Mouse (Mus musculus) urinary bladder, postnatal 4 days (tissue): ENCODE measurements around the gene Sf3a1.
"Not testable (repeated sequence)": the region's sequence is repeated elsewhere in the genome, so short reads cannot be mapped to it uniquely, and the experiment has no call there.

Experiments
- DNase-seq, 2 experiments: peaks; one replicate each; pipeline ENCODE4 v3.0.0; 2021 to 2022; ENCODE audit warnings: low spot score in 2 of 2

The Sf3a1 gene

DNA sequence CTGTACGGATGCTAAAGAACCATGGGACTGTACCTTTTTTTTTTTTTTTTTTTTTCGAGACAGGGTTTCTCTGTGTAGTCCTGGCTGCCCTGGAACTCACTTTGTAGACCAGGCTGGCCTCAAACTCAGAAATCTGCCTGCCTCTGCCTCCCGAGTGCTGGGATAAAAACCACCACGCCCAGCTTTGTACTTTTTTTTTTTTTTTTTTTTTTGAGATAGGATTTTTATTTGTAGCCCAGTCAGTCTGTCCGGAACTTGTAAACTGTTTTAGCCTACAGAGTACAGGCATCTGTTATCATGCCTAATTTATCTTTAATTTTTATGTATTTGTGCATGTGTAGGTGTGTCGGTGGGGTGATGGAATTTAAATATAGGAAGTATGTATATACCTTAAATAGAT is 25.3 kb downstream of the Sf3a1 start:
- DNase-seq, result not testable (repeated sequence)

DNA sequence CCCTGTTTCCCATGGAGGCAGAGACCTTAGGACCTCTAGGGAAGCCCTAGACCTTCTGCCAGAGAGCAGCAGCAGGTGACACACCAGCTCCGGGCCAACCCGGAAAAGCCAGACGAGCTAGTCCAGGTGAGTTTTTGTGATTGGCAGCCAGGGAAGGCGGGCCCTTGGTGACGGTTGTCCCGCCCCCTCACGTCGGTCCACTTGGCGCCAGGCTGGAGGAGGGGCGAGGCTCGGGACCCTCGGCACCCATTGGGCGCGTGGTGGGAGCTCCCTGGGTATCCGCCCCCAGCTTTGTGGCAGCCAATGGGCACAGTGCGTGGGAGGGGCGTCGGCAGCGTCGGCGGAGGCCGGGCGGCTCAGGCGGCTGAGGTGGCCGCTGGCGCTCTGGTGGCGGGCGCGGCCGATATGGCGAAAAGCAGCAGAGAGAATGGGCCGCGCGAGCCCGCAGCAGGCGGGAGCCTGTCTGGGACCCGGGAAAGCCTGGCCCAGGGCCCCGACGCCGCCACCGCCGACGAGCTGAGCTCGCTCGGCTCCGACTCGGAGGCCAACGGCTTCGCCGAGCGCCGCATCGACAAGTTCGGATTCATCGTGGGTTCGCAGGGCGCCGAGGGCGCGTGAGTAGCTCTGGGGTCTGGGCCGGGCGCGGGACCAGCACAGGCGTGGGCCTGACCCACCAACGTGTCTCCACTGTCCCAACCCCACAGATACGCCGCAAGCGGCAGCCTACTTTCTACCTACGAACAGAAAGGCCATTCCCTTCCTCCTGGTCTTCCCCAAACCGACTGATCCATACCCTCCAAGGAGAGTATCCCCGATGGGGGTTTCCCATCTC is 26.6 kb downstream of the Sf3a1 start, which contains the start of gene Tbc1d10a:
TSS of gene Tbc1d10a (plus strand) at position 304 of the 832 bp plus-strand sequence.
- DNase-seq, result peak; percentile 98

DNA sequence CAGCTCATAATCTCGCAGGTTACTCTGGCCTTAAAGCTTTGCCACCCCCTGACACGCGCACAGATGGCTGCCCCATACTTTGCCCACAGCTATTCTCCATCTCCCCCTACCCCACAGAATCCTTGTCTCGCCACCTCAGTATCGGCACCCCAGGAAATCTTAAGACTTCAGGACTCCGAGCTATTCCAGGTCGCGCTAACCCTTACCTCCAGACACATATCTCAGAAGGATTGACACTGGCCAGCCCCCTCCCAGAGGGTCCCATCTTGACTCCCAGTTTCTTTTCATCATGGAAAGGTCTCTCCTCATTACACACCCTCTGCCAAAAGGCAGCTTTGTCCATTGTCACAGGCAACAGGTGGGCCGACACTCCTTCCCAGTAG is 27.2 kb downstream of the Sf3a1 start:
- DNase-seq, result no peak

DNA sequence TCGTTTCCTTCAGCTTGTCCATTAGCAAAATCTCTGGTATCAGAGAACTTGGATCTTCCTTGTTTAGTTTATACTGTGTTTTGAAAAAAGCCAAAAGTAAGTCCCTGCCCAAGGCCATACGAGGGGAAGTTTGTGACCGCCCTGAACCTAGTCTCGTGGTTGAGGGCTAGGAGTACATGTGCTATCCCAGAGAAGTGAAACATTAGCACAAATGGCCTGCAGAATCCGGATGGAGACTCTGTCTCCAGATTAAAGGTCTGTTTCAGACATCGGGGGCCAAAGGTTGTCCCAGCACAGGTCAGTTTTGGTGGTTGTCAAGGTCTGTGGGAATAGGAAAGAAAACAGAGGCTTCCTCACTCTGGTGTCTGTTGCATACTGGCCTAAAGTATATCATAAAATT is 29.0 kb downstream of the Sf3a1 start:
- no peak for DNase-seq

DNA sequence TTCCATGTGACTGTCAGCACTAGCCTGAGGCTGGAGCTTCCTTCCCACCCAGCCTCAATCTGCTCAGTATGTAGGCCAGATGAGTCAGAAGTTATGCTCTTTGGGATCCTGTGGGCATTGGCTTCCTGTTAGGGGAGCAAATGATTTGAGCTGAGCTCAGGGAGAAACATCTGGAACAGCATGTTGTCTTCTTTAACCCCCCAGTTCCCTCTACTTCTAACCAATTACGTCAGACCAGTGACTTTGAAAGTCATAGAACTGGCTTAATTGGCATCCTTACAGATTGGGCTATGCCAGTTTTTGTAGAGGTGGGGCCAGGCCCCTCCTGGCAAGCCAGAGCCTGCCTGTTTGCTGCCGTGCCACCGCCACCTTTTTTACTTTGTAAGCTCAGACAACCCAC is 30.5 kb downstream of the Sf3a1 start:
- no peak for DNase-seq

DNA sequence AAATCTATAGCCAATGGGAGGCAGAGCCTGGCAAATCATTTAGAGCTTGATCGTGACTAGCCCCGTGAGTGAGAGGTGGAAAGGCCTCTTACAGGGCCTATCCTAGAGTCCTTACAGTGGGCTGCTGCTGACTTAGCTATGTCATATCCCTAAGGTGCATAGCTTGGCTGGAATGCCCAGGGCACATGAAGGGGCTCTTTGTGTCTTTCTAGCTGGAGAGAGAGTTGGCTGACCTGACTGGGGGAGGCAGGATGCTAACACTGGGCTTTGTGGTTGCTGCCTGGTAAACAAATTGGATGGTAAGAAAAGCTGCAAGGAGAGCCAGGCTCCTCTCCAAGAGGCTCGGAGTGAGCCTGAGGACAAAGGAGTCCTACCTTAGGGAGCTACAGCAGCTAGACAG is 32.6 kb downstream of the Sf3a1 start:
- DNase-seq, result no peak

DNA sequence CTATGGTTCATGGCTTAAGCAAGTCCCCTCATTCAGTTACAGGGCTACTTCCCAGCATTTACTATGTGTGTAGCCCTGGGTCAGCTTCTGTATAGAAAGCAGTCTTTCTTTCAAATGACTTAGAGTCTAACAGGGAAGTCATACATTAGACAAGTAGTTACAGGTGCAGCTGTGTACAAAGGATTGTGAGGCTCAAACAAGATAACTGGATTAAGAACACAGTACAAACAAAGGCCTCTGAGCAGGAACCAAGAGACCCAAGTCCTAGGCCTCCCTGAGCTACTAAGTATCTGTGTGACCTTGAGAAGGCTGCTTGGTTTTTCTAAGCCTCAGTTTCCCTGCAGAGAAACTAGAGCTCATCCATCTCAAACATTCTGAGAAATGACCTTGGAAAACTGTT is 33.3 kb downstream of the Sf3a1 start:
- no peak for DNase-seq

DNA sequence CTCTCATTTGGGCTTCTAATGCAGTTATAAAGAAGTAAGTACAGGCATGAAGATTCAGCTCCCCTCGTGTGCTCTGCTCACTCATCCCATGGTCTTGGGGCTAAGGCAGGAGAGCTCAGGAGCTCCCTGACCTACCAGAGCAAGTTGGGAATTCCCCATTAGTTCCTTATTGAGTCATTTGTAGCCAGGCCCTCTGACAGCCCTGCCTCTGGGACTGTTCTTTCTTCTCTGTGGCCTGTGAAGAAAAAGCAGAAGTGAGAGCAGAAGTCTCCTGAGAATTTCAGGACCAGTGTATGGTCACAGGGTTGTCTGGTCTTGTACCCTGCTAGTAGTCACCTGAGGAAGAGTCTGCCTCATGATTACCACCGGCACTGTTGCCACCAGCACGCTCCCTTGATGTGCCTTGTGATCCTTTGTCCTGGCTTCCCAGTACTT is 35.5 kb downstream of the Sf3a1 start:
- no peak for DNase-seq

DNA sequence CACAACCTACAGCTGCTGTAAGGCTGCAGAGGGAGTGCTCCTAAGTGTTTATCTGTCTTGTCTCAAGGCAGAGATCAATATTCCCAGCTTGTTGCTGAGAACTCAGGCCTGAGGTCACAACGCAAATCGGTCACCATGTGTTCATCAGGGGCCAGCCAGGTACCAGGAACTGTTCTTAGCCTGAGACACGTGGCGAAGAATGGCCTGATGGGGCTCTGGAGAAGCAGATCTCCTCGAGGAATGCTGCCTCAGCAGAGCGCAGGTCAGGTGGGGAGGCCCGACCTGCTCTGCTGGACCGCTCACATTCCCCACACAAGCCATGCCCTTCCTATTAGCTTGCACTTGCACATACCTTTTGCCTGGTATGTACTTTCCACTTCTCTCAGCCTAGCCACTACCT is 36.5 kb downstream of the Sf3a1 start:
- DNase-seq, result peak in 1 of 2 experiments; percentile 41

DNA sequence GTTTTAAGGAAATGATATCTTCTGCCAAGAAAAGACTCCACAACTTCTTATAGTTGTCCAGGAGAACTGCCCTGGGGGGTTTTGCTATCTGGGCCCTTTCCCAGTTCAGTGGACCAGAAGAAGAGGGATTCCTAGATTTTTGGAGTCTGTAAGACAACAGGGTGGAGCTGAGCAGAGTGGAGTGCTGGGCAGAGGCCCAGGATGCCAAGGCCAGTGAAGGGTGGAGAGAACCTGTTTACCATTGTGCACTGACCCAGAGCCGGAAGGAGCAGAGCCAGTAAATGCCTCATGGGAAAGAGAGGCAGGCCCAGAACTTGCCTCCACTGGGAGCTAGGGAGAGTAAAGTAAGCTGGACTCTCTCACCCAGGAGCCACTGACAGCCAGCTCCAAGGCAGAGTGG is 37.5 kb downstream of the Sf3a1 start:
- no peak for DNase-seq

DNA sequence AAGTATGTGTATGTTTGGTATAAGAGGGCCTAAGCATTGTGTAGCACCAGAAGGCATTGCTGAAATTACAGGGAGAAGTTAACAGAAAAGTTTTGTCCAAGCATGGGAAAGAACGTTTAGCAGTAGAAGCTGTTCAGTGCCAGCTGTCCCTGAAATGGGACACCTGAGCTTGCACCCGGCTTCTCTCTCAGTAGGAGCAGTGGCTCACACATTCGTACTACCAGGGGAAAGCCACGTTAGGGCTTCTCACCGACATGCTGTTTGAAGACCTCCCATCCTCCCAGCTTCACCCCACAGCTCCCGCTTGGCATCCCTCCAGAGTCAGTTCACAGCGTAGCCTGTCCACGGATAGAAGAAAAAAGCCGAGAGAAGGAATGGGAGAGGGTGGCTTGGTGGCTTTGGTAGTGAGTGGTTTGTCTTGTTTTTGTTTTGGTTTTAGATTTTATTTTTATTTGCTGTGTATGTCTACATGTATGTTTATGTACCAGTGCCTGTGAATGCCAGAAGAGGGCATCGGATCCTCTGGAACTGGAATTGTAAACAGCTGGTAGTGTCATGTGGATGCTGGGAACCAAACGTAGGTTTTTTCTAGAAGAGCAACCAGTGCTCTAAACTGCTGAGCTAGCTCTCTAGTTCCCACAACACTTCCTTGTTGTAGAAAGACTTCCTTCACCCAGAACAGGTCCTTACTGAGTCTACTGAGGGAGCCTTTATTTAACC is 42.0 kb downstream of the Sf3a1 start:
- no peak for DNase-seq

DNA sequence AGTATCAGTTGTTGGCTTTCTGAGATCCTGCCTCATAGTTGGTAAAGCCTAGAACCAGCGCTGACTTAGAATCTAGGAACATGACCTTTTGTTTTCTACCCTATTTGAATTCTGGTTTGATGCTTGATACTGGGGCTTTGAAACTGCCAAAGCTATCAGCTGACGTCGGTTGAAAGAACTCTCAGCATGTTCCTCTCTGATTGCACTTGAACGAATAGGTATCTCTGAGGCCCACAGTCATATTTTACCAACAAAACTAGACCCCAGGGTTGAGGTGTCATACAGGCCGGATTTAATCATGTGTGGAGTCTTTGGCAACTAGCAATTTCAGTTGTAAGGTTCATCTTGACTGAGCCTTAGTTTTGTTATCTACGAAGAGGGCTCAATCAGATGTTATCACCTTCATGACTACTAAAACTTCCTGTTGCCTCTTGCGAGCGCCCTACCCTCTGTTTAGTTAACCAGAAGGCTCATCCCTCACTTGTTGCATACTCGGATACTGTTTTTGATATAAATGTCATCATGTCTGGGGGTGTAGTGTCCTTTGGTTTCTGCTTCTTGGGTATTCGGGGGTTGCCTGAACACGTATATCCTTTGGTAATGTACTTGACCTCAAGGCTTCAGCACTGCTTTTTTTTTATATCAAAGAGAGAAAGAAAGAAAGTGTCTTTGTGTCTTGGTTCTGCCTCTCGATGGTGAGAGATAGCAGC is 43.0 kb downstream of the Sf3a1 start:
- no peak for DNase-seq

DNA sequence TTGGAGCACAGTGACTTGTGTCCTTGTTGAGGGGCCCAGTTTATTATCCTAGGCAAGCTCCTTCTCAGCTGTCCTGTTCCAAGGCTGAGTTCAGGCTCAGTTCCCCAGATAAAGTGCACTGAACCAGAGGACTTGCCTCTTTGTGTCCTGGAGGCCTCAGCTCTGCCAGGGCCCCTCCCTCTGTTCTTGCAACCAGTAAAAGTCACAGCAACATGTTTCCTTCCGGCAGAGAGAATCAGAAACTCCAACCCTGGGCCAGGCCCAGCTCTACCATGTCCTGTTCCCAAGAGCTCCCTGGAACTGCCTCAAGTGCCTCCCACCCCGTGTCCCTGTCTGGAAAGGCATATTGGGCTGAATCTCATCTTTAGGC is 43.5 kb downstream of the Sf3a1 start:
- DNase-seq, result peak in 1 of 2 experiments; percentile 68

DNA sequence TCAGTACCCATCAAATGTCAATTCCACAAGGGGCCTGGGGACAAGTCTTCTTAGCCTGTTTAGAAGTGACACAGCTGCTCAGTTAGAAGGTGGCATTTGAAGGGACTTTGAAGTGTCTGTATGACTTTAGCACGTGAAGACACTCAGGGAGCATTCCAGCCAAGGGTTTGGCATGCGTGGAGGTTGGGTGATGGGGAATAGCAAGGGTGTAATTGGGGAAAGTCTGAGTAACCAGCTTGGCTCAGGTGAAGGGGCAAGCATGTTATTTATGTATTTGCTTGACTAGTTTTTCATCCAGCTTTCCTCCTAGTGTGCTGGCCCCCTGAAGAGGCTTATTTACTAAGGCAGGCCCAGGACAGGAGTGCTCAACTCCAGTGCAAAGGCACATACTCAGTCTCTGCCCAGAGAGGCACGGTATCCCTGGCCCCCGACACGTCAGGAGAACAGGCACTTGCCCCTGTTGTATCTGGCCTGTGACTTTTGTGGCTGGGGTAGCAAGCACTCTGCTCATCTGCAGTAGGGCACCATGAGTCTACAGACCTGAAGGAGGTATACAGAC is 45.0 kb downstream of the Sf3a1 start:
- DNase-seq, result no peak

DNA sequence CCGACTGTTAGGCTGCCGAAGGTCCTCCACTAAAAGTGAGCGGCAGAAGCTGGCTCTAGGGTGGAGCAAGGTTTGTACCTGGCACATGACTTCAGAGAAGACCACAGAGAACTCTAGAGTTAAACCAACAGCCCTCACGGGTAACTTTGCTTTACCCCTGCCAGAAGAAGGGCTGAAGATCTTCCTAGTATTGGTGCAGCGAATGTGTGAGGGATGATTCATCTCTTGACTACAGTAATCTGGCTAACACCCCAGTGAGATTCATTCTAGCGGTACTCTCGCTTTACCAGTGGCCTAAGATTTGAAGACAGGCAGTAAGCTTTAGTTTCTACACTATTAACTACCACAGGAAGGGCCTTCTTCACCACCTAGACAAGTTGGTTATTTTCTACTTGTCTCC is 45.8 kb downstream of the Sf3a1 start:
- DNase-seq, result no peak

DNA sequence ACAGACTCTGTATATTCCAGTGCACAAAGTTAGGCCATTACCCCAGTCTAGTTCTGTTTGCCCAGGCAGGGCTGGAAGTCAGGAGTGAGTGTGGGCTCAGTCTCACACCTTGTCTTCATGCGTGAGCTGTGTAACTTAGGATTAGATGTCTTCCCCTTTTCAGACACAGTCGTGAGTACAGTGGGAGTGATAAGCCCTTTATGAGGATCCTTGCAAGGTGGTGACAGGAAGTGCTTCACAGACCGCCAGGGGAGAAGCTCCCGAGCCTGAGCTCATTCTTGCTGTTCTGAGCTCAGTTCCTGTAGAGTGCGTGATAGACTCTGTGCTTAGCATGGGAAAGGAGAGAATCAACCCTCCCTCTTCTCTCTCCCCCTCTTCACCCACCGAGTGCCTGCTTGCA is 46.4 kb downstream of the Sf3a1 start:
- no peak for DNase-seq

DNA sequence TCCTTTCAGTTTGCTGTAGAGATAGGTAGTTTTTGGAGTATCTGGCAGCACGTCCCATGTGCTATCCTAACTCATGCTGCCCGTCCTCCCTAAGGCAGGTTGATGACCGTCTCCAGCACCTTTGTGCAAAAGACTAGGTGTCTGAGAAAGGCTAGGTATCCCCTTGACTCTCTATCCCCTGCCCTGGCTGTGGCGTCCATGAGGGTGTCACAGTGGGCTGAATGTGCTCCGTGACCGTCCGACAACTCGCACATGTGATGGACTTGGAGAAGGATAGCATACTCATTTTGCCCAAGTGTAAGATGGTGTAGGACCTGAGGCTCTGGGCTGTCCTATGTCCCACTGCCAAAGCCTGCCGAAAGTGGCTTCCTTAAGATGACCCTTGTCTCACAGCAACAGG is 47.5 kb downstream of the Sf3a1 start:
- DNase-seq, result no peak

DNA sequence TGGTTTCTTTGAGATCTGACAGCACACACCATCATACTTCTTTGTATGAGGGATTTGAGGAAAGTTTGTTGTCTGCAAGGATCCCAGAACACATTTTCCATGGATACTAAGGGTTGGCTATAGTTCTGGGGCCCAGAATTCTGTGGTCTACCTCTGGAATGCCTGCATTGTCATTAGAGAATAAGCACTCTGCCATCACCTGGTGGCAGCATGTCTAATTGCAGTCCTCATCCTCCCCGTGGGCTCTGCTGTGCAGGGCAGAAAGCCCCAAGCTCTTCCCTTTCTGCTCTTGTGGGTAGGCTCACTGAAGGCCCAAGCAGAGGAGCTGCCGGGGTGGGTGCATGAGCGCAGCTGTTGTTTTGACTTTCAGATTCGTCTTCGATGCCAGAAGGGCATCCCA is 49.4 kb downstream of the Sf3a1 start:
- no peak for DNase-seq

DNA sequence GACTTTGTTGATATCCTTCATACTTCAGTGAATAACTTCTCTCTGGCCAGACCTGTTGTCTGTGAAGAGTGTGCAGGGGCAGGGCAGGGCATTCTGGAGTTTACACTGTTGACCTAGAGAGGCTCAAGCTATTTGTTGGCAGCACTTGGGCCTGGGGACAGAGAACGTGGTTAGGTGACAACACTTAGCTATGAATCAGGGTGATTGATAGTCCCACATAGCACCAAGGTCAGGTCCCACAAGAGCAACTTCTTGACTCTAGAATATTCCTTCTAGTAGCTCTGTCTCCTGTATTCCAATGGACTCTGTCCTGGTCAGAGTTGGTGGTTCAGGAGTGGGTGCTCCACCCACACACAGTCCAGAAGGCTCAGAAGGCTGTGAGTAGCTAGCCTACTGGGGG is 50.6 kb downstream of the Sf3a1 start:
- no peak for DNase-seq

DNA sequence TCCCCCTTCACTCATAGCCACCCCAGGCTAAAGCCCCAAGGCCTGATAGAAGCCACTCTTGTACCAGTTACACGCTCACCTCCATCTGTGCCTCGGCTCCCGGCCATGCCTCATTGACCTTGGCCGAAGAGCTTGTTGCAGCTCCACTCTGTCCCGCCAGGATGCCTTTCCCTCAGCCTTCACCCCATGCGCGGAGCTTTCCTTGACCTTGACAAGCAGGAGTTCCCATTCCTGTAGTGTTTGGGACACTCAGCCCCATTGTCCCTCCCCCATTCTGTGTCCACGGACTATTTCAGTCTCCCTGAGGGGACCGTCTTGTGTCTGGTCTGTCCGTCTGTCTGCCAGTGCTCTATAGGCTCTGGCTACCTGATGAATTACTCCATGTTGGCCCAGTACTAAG is 53.0 kb downstream of the Sf3a1 start:
- DNase-seq, result no peak

DNA sequence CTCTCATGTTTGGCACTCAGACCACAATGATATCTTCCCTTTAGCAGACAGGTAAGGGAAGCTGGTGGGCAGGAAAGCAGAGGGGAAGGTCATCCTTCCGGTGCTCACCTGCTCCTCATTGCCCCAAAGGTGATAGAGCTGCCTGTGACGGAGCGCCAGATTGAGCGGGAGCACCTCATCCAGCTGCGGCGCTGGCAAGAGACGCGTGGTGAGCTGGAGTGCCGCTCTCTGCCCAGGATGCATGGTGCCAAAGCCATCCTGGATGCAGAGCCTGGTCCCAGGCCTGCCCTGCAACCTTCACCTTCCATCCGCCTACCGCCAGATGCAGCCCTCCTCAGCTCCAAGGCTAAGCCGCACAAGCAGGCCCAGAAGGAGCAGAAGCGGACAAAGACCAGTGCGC is 54.4 kb downstream of the Sf3a1 start:
- no peak for DNase-seq

DNA sequence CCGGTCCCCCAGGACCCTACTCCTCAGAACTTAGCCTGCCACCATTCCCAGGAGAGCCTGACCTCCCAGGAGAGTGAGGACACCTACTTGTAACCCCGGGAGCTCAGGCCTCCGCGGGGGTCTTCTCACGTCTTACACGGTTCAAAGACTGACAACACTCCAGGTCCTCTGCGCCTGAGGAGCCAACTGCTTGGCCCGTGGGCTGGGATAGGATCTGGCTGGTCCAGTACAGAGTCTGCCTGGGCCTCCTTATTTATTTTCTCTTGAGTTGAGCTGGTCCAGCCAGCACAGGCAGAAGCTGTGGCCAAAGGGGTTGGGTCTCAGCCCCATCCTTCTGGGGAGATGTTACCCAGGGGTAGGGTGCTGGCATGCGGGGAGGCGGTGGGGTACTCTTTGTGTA is 54.9 kb downstream of the Sf3a1 start:
- no peak for DNase-seq
